Mouse (Mus musculus) midbrain, postnatal 0 days (tissue): ENCODE measurements at regions not wholly inside any gene's neighbourhood (a gene's known extent, or its start where the extent isn't known, plus 50 kb on each side); places are given as distances from the start of the nearest gene placed in this dataset.
A peak's percentile ranks its signal among the peaks of the same experiment; 100 is the strongest.

Source experiments
- ATAC-seq: fragments of 200-750 bp; cut with Nextera tagmentation; 2 replicates; pipeline ENCODE4 v1.8.0; 2017; ENCODE audit warnings: moderate number of reproducible peaks, mild to moderate bottlenecking, moderate TSS enrichment, moderate library complexity; ENCODE audit not compliant: low FRiP score
- DNase-seq: peaks from one replicate; pipeline ENCODE4 v3.0.0-alpha.2; 2015; ENCODE audit warnings: low spot score
- H3K27ac ChIP-seq: fragments of 300-500 bp; sonication (generic); 2 replicates; pipeline ENCODE4 v1.5.1; 2014; ENCODE audit warnings: low read depth, mild to moderate bottlenecking, low read length, mixed read lengths
- H3K27me3 ChIP-seq: fragments of 300-500 bp; sonication (generic); 2 replicates; pipeline ENCODE4 v1.6.1; 2014; ENCODE audit warnings: low read length, control low read depth, mixed read lengths; ENCODE audit not compliant: insufficient read depth
- H3K36me3 ChIP-seq: fragments of 300-500 bp; sonication (generic); 2 replicates; pipeline ENCODE4 v1.6.1; 2014; ENCODE audit warnings: low read length, control low read depth, mixed read lengths; ENCODE audit not compliant: insufficient read depth
- H3K4me1 ChIP-seq: fragments of 300-500 bp; sonication (generic); 2 replicates; pipeline ENCODE4 v1.6.1; 2014; ENCODE audit warnings: mild to moderate bottlenecking, control low read depth, antibody characterized with exemption, low read length, mixed read lengths; ENCODE audit not compliant: insufficient read depth
- H3K4me2 ChIP-seq: fragments of 300-500 bp; sonication (generic); 2 replicates; pipeline ENCODE4 v1.6.1; 2014; ENCODE audit warnings: low read depth, mild to moderate bottlenecking, low read length, mixed read lengths; ENCODE audit not compliant: poor library complexity, severe bottlenecking
- H3K4me3 ChIP-seq: fragments of 300-500 bp; sonication (generic); 2 replicates; pipeline ENCODE4 v1.5.1; 2014; ENCODE audit warnings: low read depth, mild to moderate bottlenecking, low read length, moderate library complexity
- H3K9ac ChIP-seq: fragments of 300-500 bp; sonication (generic); replicated peaks from 2 replicates; pipeline ENCODE4 v1.6.1; 2014; ENCODE audit warnings: mild to moderate bottlenecking, low read length, moderate library complexity, mixed read lengths; ENCODE audit not compliant: poor library complexity, severe bottlenecking
- H3K9me3 ChIP-seq: fragments of 300-500 bp; sonication (generic); 2 replicates; pipeline ENCODE4 v1.6.1; 2016; ENCODE audit warnings: low read length, control low read depth
- CTCF ChIP-seq: IDR thresholded peaks from 2 replicates; pipeline ENCODE4 v1.5.1; 2016; ENCODE audit warnings: antibody characterized with exemption, mild to moderate bottlenecking
- WGBS: fragments of 180-500 bp; shearing (Covaris S2); extraction: QIAGEN DNeasy Blood & Tissue Kit; methylation state at CpG from one replicate; pipeline ENCODE4 v1.1.7; 2014; 5-methylcytosine and 5-hydroxymethylcytosine counted together

DNA sequence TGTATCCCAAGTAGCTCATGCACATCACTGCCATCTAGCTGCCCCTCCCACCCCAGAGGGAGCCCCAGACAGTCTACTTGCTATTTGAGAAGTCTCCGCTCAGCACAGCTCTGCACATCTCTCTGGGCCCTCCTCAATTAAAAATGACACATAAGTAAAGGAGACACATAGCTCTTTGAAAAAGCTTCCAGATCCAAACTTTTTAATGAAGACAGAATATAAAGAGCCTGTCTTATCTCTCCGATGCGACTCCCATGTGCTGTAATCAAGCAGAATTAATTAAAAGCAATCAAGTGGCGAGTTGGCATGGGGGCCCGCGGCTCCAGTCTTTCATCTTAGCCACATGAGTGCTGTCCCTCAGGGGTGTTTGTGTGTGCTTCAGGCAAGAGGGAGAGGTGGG is 144.6 kb upstream of the Gjb5 start:
- 58% methylated on average over 6 of the region's 6 CpGs for WGBS
- Histone ChIP-seq H3K4me2 (no peak overlapping the region), H3K4me1 (no peaks in the 10 kb centered on the region), H3K27me3 (no peaks in the 10 kb centered on the region), H3K36me3 (no peaks in the 10 kb centered on the region), H3K9ac (no peak overlapping the region), H3K4me3 (no peak overlapping the region), H3K27ac (no peak overlapping the region), H3K9me3 (no peaks in the 10 kb centered on the region)
- ATAC-seq (no peak), DNase-seq (no peak)
- TF ChIP-seq CTCF: no peak

DNA sequence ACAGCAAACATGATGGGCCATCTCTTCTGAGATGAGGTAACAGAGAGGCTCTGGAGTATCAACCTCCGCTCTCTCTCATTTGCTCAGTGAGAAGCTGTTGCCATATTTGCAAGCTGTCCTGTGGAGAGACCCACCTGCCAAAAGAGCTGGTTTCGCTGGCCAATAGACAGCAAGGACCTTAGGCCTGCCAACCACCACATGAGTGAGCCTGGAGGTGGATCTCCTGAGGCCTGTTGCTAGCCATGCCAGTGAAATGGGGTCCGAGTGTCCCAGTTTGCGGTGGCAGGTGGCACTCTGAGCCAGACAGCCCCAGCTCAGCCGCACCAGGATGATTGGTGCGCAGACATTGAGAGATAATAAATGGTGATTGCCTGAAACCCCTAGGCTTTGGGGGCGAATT is 143.9 kb upstream of the Gjb5 start:
- H3K36me3 ChIP-seq: no peaks in the 10 kb centered on the region
- no peak overlapping the region for H3K4me2 ChIP-seq
- H3K4me3 ChIP-seq: no peak overlapping the region
- no peaks in the 10 kb centered on the region for H3K4me1 ChIP-seq
- WGBS: 92% methylated on average over 7 of the region's 7 CpGs
- no peak for ATAC-seq
- no peak overlapping the region for H3K27ac ChIP-seq
- no peaks in the 10 kb centered on the region for H3K9me3 ChIP-seq
- no peak for TF ChIP-seq CTCF
- DNase-seq: peak; percentile 14
- H3K27me3 ChIP-seq: no peaks in the 10 kb centered on the region
- H3K9ac ChIP-seq: no peak overlapping the region

- no peak for TF ChIP-seq CTCF
- ATAC-seq (no peak), DNase-seq (no peak)
- Histone ChIP-seq H3K4me2 (no peak overlapping the region), H3K9ac (no peak overlapping the region), H3K27me3 (no peaks in the 10 kb centered on the region), H3K4me1 (0 out of 2 replicates have a peak, but pooled peaks cover 4% of the 10 kb centered on the region), H3K9me3 (no peaks in the 10 kb centered on the region), H3K36me3 (no peaks in the 10 kb centered on the region), H3K27ac (no peak overlapping the region), H3K4me3 (no peak overlapping the region)
- WGBS: 47% methylated on average over 10 of the region's 10 CpGs
Observed at GRCm38 (mm10) chr4:127487016-127487780, 129.2 kb upstream of the Gjb5 start.

DNA sequence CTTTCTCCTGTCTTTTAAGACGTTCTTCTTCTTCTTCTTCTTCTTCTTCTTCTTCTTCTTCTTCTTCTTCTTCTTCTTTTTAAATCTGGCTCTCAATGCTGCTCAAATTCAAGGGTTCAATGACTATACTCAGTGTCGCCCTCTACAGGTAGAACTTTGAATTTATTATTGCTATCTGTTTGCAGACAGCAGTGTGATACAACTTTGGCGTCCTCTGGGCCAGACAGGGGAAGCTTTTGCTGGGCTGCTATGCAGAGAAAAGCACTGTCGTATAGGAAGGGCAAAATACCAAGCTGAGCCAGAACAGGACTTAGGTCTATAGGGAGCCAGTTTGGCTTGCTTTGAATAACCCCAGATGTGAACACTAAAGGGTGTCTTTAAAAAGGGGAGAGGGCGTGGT is 127.3 kb upstream of the Gjb5 start:
- no peak for DNase-seq
- Histone ChIP-seq H3K27ac (no peak overlapping the region), H3K9me3 (no peaks in the 10 kb centered on the region), H3K4me2 (no peak overlapping the region), H3K4me1 (peaks cover 8% of the 10 kb centered on the region; the same call in 1 of the 2 replicates), H3K9ac (no peak overlapping the region), H3K27me3 (no peaks in the 10 kb centered on the region), H3K36me3 (no peaks in the 10 kb centered on the region), H3K4me3 (no peak overlapping the region)
- WGBS: 78% methylated on average over 5 of the region's 5 CpGs
- no peak for ATAC-seq
- peak; percentile 46 for TF ChIP-seq CTCF

DNA sequence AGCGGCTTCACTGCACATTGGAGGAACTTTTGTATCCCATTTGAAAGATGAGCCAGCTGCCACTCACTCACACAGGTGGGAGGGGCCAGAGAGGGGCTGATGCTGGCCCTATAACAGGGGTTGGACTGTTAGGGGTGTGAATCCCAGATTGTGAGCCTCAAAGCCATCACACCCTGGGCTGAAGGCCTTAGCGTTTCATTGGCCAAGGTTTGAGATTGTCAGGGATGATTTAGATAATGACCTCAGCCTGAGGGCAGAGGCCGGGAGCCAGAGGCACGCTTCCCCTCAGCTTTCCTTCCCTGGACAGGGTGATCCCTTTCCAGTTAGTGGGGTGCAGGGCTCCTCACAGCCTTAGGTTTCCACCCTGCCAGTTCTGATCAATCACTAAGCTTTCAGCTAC is 124.5 kb upstream of the Gjb5 start:
- peaks cover 5% of the 10 kb centered on the region; the same call in 1 of the 2 replicates for H3K4me1 ChIP-seq
- no peak for TF ChIP-seq CTCF

GRCm38 (mm10) chr4:127480339-127480738 is 122.4 kb upstream of the Gjb5 start:
- TF ChIP-seq CTCF: no peak
- no peak overlapping the region for H3K4me2 ChIP-seq
- ATAC-seq: no peak
- H3K4me3 ChIP-seq: no peak overlapping the region
- no peak overlapping the region for H3K27ac ChIP-seq
- DNase-seq: no peak
- H3K36me3 ChIP-seq: no peaks in the 10 kb centered on the region
- H3K9me3 ChIP-seq: no peaks in the 10 kb centered on the region
- no peaks in the 10 kb centered on the region for H3K27me3 ChIP-seq
- H3K9ac ChIP-seq: no peak overlapping the region
- WGBS: 66% methylated on average over 5 of the region's 5 CpGs
- H3K4me1 ChIP-seq: peaks cover 5% of the 10 kb centered on the region; the same call in 1 of the 2 replicates

More for the DNA sequence above, 124.5 kb upstream of the Gjb5 start:
- no peaks in the 10 kb centered on the region for H3K9me3 ChIP-seq
- WGBS: 63% methylated on average over 4 of the region's 4 CpGs
- H3K4me3 ChIP-seq: no peak overlapping the region
- no peaks in the 10 kb centered on the region for H3K27me3 ChIP-seq
- no peak overlapping the region for H3K4me2 ChIP-seq
- DNase-seq: no peak
- H3K36me3 ChIP-seq: no peaks in the 10 kb centered on the region
- no peak overlapping the region for H3K27ac ChIP-seq
- no peak overlapping the region for H3K9ac ChIP-seq
- ATAC-seq: no peak
